Mouse (Mus musculus): ENCODE data around the gene Herc4.

- TF ChIP-seq GATA1 (IDR thresholded peaks at IDR 0.05; ENCODE audit: low read length) (no peak), TAL1 (IDR thresholded peaks at IDR 0.05; ENCODE audit: low read length) (no peak)
Measured at GRCm38 (mm10) chr10:63240868-63241271, 2.7 kb upstream of the Herc4 start.

Data from erythroblast, embryonic 14.5 days (primary cell).